Mouse (Mus musculus) heart, adult 2 months (tissue): ENCODE measurements around the gene Setmar.

ENCODE experiments used
- CTCF ChIP-seq: fragments of 200-600 bp; IDR thresholded peaks from 2 replicates; pipeline ENCODE4 v1.8.1; 2022; ENCODE audit warnings: antibody characterized with exemption, mild to moderate bottlenecking, moderate library complexity
- POLR2A ChIP-seq: fragments of 200-500 bp; IDR thresholded peaks from 2 replicates; pipeline ENCODE4 v1.6.1; 2011; ENCODE audit warnings: mild to moderate bottlenecking, low read depth, low read length, control low read depth; ENCODE audit not compliant: insufficient read depth

DNA sequence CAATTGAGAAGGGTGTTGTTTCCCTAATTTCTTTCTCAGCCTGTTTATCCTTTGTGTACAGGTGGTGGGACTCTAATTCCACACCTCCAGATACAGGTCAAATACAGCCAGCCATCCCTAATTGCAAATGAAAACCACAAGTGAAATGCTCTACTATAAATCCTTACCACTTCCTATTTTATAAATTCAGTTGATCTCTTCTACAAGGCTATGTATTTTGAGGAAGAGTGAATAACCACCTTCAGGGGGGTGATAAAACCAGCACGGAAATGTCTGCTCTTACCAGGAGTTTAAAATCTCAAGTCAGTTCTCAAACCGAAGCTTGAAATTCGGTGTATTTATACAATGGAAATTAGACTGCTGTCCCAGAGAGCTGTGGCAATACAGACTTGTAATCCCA, 8.9 kb upstream of the Setmar start:
- TF ChIP-seq CTCF = no peak
- TF ChIP-seq POLR2A = no peak
